Mouse (Mus musculus): Measurements from ENCODE around the gene Igf1r.

Gene Igf1r

DNA sequence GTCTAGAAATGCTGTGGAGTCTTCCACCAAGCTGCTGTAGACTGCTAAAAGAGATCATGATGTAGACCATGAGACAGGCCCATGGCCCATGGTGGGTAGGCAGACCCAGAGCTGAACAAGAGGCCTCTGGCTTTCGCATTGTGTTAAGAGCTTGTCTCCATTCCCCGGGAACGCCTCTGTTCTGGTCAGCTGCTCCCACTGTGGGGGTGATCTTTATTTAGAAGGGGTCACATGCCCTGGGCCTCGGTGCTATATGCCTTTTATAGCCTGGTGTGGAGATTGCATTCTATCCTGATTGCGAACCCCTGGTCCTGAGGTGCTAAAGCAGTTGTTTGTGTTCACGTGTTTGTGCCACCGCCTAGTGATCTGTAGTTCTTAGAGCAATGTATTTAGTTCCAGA lies 57.5 kb downstream of the Igf1r start:
- DNase-seq (ENCODE audit: low read depth): no peak

DNA sequence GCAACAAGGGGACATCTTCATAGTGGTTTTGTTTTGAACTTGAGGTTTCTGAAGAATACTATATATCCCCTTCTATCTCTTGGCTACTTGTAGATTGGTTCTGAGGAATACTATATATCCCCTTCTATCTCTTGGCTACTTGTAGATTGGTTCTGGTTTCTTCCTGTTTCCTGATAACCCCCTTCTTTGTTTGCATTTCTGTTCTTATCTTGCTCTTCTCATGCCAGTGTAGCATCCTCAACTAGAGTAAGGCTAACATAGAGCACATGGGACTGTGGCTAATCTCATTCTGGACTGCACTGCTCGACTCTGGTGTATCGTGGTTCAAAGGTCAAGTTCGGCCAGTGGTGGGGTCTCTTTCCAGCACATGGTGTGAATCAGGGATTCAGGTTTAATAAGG lies 58.2 kb downstream of the Igf1r start:
- peak; percentile 25 for DNase-seq (ENCODE audit: low read depth)

DNA sequence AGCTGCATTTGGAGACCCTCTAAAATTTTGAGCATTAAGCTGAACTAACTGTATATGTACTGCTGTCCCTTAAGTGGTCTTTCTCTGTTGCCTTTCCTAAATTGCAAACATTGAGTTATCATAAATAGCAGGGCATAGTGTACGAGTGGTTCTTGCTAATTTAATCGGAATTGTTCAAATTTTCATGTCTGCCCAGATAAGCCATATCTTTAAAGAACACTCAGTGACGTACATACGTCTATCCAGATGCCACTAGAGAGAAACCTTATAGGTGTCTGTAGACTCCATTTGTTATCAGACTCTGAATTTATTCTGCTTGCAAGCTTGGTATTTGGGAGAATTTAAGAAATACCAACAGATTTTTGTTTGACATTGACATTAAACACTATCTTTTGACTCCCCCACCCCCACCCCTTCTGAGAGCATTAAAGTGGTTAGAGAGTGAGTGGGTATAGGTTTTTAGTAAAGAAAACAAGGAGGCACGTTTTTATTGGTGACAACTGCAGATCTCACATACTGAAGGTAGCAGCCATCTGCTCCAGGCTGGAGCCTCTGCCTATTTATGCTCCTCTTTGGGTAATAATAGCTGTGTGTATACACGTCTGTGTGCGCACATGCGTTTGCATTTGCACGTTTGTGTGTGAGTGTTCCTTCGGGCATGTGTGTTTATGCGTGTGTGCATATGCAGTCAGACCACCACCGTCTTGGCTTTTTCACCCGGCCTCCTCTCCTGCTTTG lies 58.9 kb downstream of the Igf1r start:
- no peak for DNase-seq (ENCODE audit: low read depth)

GRCm38 (mm10) chr7:68012123-68012474 lies 59.5 kb downstream of the Igf1r start:
- DNase-seq (ENCODE audit: low read depth): no peak

GRCm38 (mm10) chr7:68014495-68014894 lies 61.9 kb downstream of the Igf1r start:
- no peak for DNase-seq (ENCODE audit: low read depth)

- peak; percentile 12 for DNase-seq (ENCODE audit: low read depth)
Measured at GRCm38 (mm10) chr7:68015404-68015803, 62.8 kb downstream of the Igf1r start.

- DNase-seq (ENCODE audit: low read depth): no peak
Measured at GRCm38 (mm10) chr7:68018038-68018437, 65.4 kb downstream of the Igf1r start.

- peak; percentile 15 for DNase-seq (ENCODE audit: low read depth)
Measured at GRCm38 (mm10) chr7:68020556-68020955, 67.9 kb downstream of the Igf1r start.

DNA sequence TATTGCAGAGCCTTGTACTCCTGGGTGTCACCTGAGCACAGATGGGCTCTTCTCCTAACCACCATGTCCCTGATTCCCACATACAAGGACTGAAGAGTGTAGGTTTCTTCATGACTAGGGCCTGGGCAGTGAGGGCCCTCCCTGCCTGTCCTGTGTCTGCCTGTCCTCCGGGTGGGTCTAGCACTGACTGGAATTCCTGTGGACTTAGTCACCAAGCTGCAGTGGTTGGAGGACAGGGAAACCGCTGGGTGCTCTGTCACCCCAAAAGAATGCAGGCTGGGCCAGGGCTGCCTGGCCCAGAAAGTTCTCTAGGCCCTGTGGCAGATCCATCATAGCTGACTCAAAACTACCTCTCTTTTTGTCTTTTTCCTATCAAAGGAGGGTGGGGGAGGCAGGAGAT lies 69.1 kb downstream of the Igf1r start:
- DNase-seq (ENCODE audit: low read depth): no peak

- no peak for DNase-seq (ENCODE audit: low read depth)
Measured at GRCm38 (mm10) chr7:68022188-68022587, 69.6 kb downstream of the Igf1r start.

DNA sequence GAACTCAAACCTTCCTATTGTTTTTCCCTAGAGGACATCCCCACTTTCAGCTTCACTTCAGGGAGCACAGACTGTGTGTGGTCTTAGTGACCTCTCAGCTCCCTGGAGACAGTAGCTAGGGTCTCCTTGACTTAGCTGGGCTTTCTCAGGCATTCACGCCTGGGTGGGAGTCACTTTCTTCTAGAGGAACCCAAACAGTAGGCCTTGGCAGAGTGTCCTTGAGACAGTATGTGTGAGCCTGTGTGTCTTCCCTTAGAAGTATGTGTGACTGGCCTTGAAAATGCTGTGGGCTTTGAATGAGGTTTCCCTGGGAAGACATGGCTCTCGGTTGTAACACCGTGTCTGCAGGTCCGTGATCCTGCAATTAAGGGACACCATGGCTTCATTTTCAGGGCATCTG lies 71.3 kb downstream of the Igf1r start:
- no peak for DNase-seq (ENCODE audit: low read depth)

- DNase-seq (ENCODE audit: low read depth): no peak
Measured at GRCm38 (mm10) chr7:68024625-68025024, 72.0 kb downstream of the Igf1r start.

- DNase-seq (ENCODE audit: low read depth): no peak
Measured at GRCm38 (mm10) chr7:68025396-68025795, 72.8 kb downstream of the Igf1r start.

DNA sequence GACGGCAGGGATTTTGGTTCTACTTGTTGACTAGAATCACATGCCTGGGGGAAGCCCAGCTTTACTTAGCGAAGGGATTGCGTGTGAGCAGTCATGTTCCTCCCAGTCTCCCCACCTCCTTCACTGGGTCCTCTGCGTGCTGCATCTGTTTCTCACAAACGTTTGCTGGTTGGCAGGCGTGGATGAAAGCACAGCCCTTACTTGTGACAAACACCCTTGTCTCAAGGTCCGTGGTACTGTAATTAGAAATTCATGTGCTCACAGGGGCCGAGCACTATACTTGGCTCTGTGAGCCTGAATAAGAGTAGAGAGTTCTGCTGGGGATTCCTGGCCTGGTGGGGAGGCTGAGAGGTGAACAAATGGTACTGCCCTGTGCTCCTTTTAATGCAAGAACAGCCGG lies 73.4 kb downstream of the Igf1r start:
- DNase-seq (ENCODE audit: low read depth): no peak

DNA sequence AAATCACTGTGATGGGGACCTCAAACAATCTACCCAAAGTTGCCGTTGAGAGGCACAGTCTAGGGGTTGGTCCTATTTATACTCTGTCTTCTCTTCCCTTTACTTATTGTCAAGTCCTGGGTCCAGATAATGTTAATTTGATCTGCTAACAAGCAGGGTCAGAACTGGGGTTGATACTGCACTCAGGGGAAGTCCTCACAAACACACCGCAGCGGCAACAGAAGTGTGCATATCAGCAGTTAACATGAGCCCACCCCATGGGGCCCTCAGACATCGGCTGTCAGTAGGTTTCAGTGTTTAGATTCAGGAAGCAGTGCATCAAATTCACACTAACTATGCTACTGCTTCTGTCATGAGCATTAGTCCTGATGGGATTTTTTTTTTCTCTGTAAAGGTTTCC lies 75.5 kb downstream of the Igf1r start:
- DNase-seq (ENCODE audit: low read depth): no peak

GRCm38 (mm10) chr7:68030846-68031245 lies 78.2 kb downstream of the Igf1r start:
- DNase-seq (ENCODE audit: low read depth): peak; percentile 24

GRCm38 (mm10) chr7:68036527-68036926 lies 83.9 kb downstream of the Igf1r start:
- no peak for DNase-seq (ENCODE audit: low read depth)

GRCm38 (mm10) chr7:68038846-68039245 lies 86.2 kb downstream of the Igf1r start:
- no peak for DNase-seq (ENCODE audit: low read depth)

DNA sequence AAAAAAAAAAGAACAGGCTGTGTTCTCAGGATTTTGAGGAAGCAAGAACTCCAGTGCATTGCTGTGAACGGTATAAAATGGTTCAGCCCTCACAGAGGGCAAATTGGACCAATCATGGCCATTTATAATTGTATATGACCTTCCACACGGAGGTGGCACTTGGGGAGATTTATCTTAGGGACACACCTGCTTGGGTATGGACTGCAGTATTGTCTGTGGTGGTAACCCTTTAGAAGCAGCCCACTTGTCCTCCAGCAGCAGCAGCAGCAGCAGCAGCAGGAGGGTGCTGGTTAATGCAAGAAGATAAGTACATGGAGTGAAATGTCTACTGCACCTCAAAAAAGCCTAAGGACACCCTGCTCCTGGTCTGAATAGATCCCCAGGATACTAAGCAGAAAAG lies 86.9 kb downstream of the Igf1r start:
- DNase-seq (ENCODE audit: low read depth): no peak

- DNase-seq (ENCODE audit: low read depth): no peak
Measured at GRCm38 (mm10) chr7:68044621-68045020, 92.0 kb downstream of the Igf1r start.

DNA sequence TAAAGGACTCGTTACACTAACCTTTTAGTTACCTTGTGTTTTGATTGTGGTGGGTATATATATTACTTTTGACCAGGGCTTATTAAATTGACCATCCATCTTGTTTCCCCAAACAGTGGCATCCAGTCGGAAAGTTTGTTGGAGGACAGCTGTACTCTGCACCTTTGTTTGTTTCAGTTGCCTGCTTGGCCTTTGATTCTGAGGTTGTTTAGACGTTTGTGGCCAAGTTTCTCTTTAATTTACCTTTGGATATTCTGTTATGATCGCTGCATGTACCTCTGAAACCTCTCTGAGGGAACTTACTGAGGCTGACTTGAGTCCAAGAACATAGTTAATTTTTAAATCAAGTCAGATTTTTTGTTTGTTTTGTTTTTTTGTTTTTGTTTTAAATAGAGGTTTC lies 94.5 kb downstream of the Igf1r start:
- DNase-seq (ENCODE audit: low read depth): no peak

- DNase-seq (ENCODE audit: low read depth): no peak
Measured at GRCm38 (mm10) chr7:68048532-68048931, 95.9 kb downstream of the Igf1r start.

- no peak for DNase-seq (ENCODE audit: low read depth)
Measured at GRCm38 (mm10) chr7:68049048-68049447, 96.4 kb downstream of the Igf1r start.

DNA sequence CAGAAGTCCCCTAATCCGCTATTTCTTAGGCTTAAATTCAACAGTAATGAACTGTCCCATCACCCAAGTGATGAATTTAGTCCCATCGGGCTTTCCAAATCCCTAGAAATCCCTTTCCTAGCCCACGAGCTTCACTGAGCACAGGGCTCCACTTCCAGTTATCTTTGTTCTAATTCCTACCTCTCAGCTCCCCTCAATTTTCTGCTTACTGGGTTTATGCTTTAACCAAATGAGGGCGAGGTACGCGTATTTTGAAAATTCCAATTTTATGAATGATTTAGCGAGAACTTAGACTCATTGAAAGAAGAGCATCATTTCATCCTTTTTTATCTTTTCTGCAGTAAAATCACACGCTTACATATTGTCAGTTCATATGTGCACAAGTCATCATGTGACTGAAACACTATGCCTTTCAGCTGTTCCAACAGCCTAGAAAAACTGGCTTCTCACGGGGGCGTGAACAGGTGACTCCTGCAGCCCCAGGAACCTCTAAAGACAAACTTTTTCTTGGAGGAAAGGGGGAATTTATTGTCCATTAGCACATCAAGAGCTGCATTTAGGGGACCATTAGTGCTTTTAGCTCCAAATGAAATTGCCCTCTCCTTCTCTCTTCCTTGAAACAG lies 100.5 kb downstream of the Igf1r start:
- no peak for DNase-seq (ENCODE audit: low read depth)
